Mouse (Mus musculus): ENCODE data around the gene Gng13. TPM values are rescaled to one million over a fixed set of nuclear protein-coding genes. Genes with fewer than 3 reads are reported as not detected.

Gng13 gene
- total RNA-seq (2021) = not detected
- long read RNA-seq, experiment 1 = 0 reads
- long read RNA-seq, experiment 2 = 0 reads

- no peak for DNase-seq
These were observed at the start of gene Gng13 for GRCm38 (mm10) chr17:25716711-25717637. Gene Gng13, plus strand, starts transcription at chr17:25717171.

- DNase-seq = no peak
These were observed 48.4 kb upstream of the Gng13 start for GRCm38 (mm10) chr17:25668481-25669055.

- no peak for DNase-seq
These were observed 44.0 kb upstream of the Gng13 start for GRCm38 (mm10) chr17:25672982-25673381.

GRCm38 (mm10) chr17:25677969-25678368 is 39.0 kb upstream of the Gng13 start:
- DNase-seq = no peak

- DNase-seq = no peak
These were observed 37.2 kb upstream of the Gng13 start for GRCm38 (mm10) chr17:25679818-25680217.

GRCm38 (mm10) chr17:25681636-25682035 is 35.3 kb upstream of the Gng13 start:
- no peak for DNase-seq

GRCm38 (mm10) chr17:25686323-25686722 is 30.6 kb upstream of the Gng13 start:
- no peak for DNase-seq

GRCm38 (mm10) chr17:25688922-25689321 is 28.0 kb upstream of the Gng13 start:
- no peak for DNase-seq

GRCm38 (mm10) chr17:25696263-25696662 is 20.7 kb upstream of the Gng13 start:
- DNase-seq = no peak

- DNase-seq = peak; percentile 76
These were observed 18.5 kb upstream of the Gng13 start for GRCm38 (mm10) chr17:25698446-25698845.

- no peak for DNase-seq
These were observed 16.0 kb upstream of the Gng13 start for GRCm38 (mm10) chr17:25700863-25701496.

GRCm38 (mm10) chr17:25709994-25710393 is 7.0 kb upstream of the Gng13 start:
- DNase-seq = no peak

GRCm38 (mm10) chr17:25711136-25711535 is 5.8 kb upstream of the Gng13 start:
- DNase-seq = no peak

GRCm38 (mm10) chr17:25715627-25716026 is 1.3 kb upstream of the Gng13 start:
- no peak for DNase-seq

- DNase-seq = no peak
These were observed 841 bp upstream of the Gng13 start for GRCm38 (mm10) chr17:25716130-25716529.

- no peak for DNase-seq
These were observed 720 bp downstream of the Gng13 start for GRCm38 (mm10) chr17:25717691-25718090.

- DNase-seq = no peak
These were observed 4.5 kb downstream of the Gng13 start for GRCm38 (mm10) chr17:25721476-25721875.

GRCm38 (mm10) chr17:25723470-25723869 is 6.5 kb downstream of the Gng13 start:
- DNase-seq = no peak

- no peak for DNase-seq
These were observed 6.9 kb downstream of the Gng13 start for GRCm38 (mm10) chr17:25723919-25724318.

GRCm38 (mm10) chr17:25725264-25725663 is 8.3 kb downstream of the Gng13 start:
- no peak for DNase-seq

- DNase-seq = peak; percentile 99
These were observed 10.5 kb downstream of the Gng13 start, which contains the start of the genes Chtf18 and Rpusd1 for GRCm38 (mm10) chr17:25727265-25728008. Gene Chtf18, minus strand, starts transcription at chr17:25727419. Gene Rpusd1, plus strand, starts transcription at chr17:25727670.

- peak; percentile 33 for DNase-seq
These were observed 11.0 kb downstream of the Gng13 start for GRCm38 (mm10) chr17:25728009-25728270.
